Mouse (Mus musculus) forebrain, embryonic 13.5 days (tissue): ENCODE measurements around the gene Trdmt1. TPM values are rescaled to one million over a fixed set of nuclear protein-coding genes. Genes with fewer than 3 reads are reported as not detected.

Experiments
- ATAC-seq: fragments of 200-750 bp; cut with Nextera tagmentation; 2 replicates; pipeline ENCODE4 v1.8.0; 2017
- H3K27ac ChIP-seq: fragments of 300-500 bp; sonication (generic); 2 replicates; pipeline ENCODE4 v1.5.1; 2015; ENCODE audit warnings: inconsistent platforms, mild to moderate bottlenecking, moderate library complexity
- H3K27me3 ChIP-seq: fragments of 300-500 bp; sonication (generic); 2 replicates; pipeline ENCODE4 v1.6.1; 2015; ENCODE audit warnings: mild to moderate bottlenecking, inconsistent platforms
- H3K36me3 ChIP-seq: fragments of 300-500 bp; sonication (generic); 2 replicates; pipeline ENCODE4 v1.6.1; 2015; ENCODE audit warnings: mild to moderate bottlenecking, inconsistent platforms; ENCODE audit not compliant: poor library complexity, severe bottlenecking
- H3K4me1 ChIP-seq: fragments of 300-500 bp; sonication (generic); 2 replicates; pipeline ENCODE4 v1.6.1; 2015; ENCODE audit warnings: inconsistent platforms
- H3K4me2 ChIP-seq: fragments of 300-500 bp; sonication (generic); 2 replicates; pipeline ENCODE4 v1.6.1; 2015; ENCODE audit warnings: inconsistent platforms, mild to moderate bottlenecking, moderate library complexity
- H3K4me3 ChIP-seq: fragments of 300-500 bp; sonication (generic); 2 replicates; pipeline ENCODE4 v1.5.1; 2015; ENCODE audit warnings: mild to moderate bottlenecking, inconsistent platforms
- H3K9ac ChIP-seq: fragments of 300-500 bp; sonication (generic); 2 replicates; pipeline ENCODE4 v1.6.1; 2015; ENCODE audit warnings: mild to moderate bottlenecking, inconsistent platforms
- H3K9me3 ChIP-seq: fragments of 300-500 bp; sonication (generic); replicated peaks from 2 replicates; pipeline ENCODE4 v1.6.1; 2016; ENCODE audit warnings: inconsistent platforms
- WGBS: fragments of 180-500 bp; shearing (Covaris S2); methylation state at CpG from one replicate; pipeline ENCODE4 v1.1.7; 2015; 5-methylcytosine and 5-hydroxymethylcytosine counted together
- polyA plus RNA-seq: library from polyadenylated mRNA; unstranded; fragments of >200 nt; fragmentation: Nextera tagmentation; extraction: Ambion mirVana; gene quantifications from 2 replicates; pipeline ENCODE4 v1.2.1, GENCODE M21; 2015

The Trdmt1 gene
- polyA plus RNA-seq, 1 experiment from 2014 or later, result 9.7 TPM

GRCm38 (mm10) chr2:13573408-13574065, 29.1 kb upstream of the Trdmt1 start, which contains the start of gene Vim:
Vim (plus strand) TSS chr2:13573927.
- Histone ChIP-seq H3K36me3 (peaks cover 12% of the 10 kb centered on the region), H3K27ac (peak within 1 kb of the TSS; percentile 97), H3K4me2 (peak within 1 kb of the TSS; percentile 75), H3K4me3 (peak within 1 kb of the TSS; percentile 63), H3K9ac (peak within 1 kb of the TSS; percentile 95), H3K9me3 (no peaks in the 10 kb centered on the region), H3K4me1 (peaks cover 43% of the 10 kb centered on the region), H3K27me3 (no peaks in the 10 kb centered on the region)
- ATAC-seq, result peak; percentile 92
- WGBS, result under 1% methylated on average over 26 of the region's 26 CpGs

- H3K9ac ChIP-seq, result peak overlapping the region; percentile 95
- peak overlapping the region; percentile 97 for H3K27ac ChIP-seq
- ATAC-seq, result peak; percentile 13
- WGBS, result 1% methylated on average over 12 of the region's 12 CpGs
- H3K27me3 ChIP-seq, result no peaks in the 10 kb centered on the region
- peaks cover 37% of the 10 kb centered on the region for H3K4me1 ChIP-seq
- no peaks in the 10 kb centered on the region for H3K9me3 ChIP-seq
- peaks cover 6% of the 10 kb centered on the region for H3K36me3 ChIP-seq
- peak overlapping the region; percentile 75 for H3K4me2 ChIP-seq
- H3K4me3 ChIP-seq, result peak overlapping the region; percentile 63
Measured at GRCm38 (mm10) chr2:13572647-13573407, 28.4 kb upstream of the Trdmt1 start.

GRCm38 (mm10) chr2:13572101-13572553, 27.7 kb upstream of the Trdmt1 start:
- H3K4me3 ChIP-seq, result no peak overlapping the region
- H3K4me1 ChIP-seq, result peaks cover 33% of the 10 kb centered on the region
- H3K9ac ChIP-seq, result peak overlapping the region; percentile 54; the same call in 1 of the 2 replicates
- H3K4me2 ChIP-seq, result peak overlapping the region; percentile 75
- no peaks in the 10 kb centered on the region for H3K9me3 ChIP-seq
- 2% methylated on average over 4 of the region's 4 CpGs for WGBS
- peak overlapping the region; percentile 97 for H3K27ac ChIP-seq
- H3K27me3 ChIP-seq, result no peaks in the 10 kb centered on the region
- ATAC-seq, result no peak
- peaks cover 2% of the 10 kb centered on the region; the same call in 1 of the 2 replicates for H3K36me3 ChIP-seq

- no peak overlapping the region for H3K4me3 ChIP-seq
- 91% methylated on average over 2 of the region's 2 CpGs for WGBS
Measured at GRCm38 (mm10) chr2:13570122-13570521, 25.7 kb upstream of the Trdmt1 start.

GRCm38 (mm10) chr2:13560396-13560795, 15.9 kb upstream of the Trdmt1 start:
- no peak overlapping the region for H3K4me3 ChIP-seq
- H3K4me2 ChIP-seq, result no peak overlapping the region
- no peaks in the 10 kb centered on the region for H3K36me3 ChIP-seq
- ATAC-seq, result no peak
- H3K27ac ChIP-seq, result no peak overlapping the region
- H3K4me1 ChIP-seq, result no peaks in the 10 kb centered on the region
- no peaks in the 10 kb centered on the region for H3K27me3 ChIP-seq
- 95% methylated on average over 2 of the region's 2 CpGs for WGBS
- H3K9me3 ChIP-seq, result no peaks in the 10 kb centered on the region
- H3K9ac ChIP-seq, result no peak overlapping the region

More at GRCm38 (mm10) chr2:13570122-13570521, 25.7 kb upstream of the Trdmt1 start:
- Histone ChIP-seq H3K36me3 (no peaks in the 10 kb centered on the region), H3K4me2 (no peak overlapping the region), H3K9me3 (no peaks in the 10 kb centered on the region), H3K27ac (no peak overlapping the region), H3K9ac (no peak overlapping the region), H3K27me3 (no peaks in the 10 kb centered on the region), H3K4me1 (peaks cover 19% of the 10 kb centered on the region)
- ATAC-seq, result no peak

- H3K4me2 ChIP-seq, result no peak overlapping the region
- no peaks in the 10 kb centered on the region for H3K36me3 ChIP-seq
- H3K27me3 ChIP-seq, result no peaks in the 10 kb centered on the region
- ATAC-seq, result no peak
- no peak overlapping the region for H3K9ac ChIP-seq
- WGBS, result 83% methylated on average over 5 of the region's 5 CpGs
- no peaks in the 10 kb centered on the region for H3K9me3 ChIP-seq
- H3K4me3 ChIP-seq, result no peak overlapping the region
- no peak overlapping the region for H3K27ac ChIP-seq
- H3K4me1 ChIP-seq, result no peaks in the 10 kb centered on the region
Measured at GRCm38 (mm10) chr2:13559729-13560128, 15.3 kb upstream of the Trdmt1 start.

GRCm38 (mm10) chr2:13559303-13559702, 14.8 kb upstream of the Trdmt1 start:
- Histone ChIP-seq H3K36me3 (no peaks in the 10 kb centered on the region), H3K27me3 (no peaks in the 10 kb centered on the region), H3K4me3 (no peak overlapping the region), H3K4me2 (no peak overlapping the region), H3K9ac (no peak overlapping the region), H3K9me3 (no peaks in the 10 kb centered on the region), H3K27ac (no peak overlapping the region), H3K4me1 (no peaks in the 10 kb centered on the region)
- WGBS, result 92% methylated on average over 5 of the region's 5 CpGs
- ATAC-seq, result no peak

- ATAC-seq, result no peak
- Histone ChIP-seq H3K4me3 (no peak overlapping the region), H3K9me3 (no peaks in the 10 kb centered on the region), H3K27ac (no peak overlapping the region), H3K4me1 (no peaks in the 10 kb centered on the region), H3K27me3 (no peaks in the 10 kb centered on the region), H3K4me2 (no peak overlapping the region), H3K9ac (no peak overlapping the region), H3K36me3 (no peaks in the 10 kb centered on the region)
- WGBS, result 51% methylated on average over 5 of the region's 5 CpGs
Measured at GRCm38 (mm10) chr2:13558607-13559262, 14.3 kb upstream of the Trdmt1 start.

- no peak for ATAC-seq
- H3K9ac ChIP-seq, result no peak overlapping the region
- H3K27ac ChIP-seq, result no peak overlapping the region
- 86% methylated on average over 9 of the region's 9 CpGs for WGBS
- H3K4me2 ChIP-seq, result no peak overlapping the region
- no peaks in the 10 kb centered on the region for H3K27me3 ChIP-seq
- no peak overlapping the region for H3K4me3 ChIP-seq
- H3K4me1 ChIP-seq, result no peaks in the 10 kb centered on the region
- no peaks in the 10 kb centered on the region for H3K36me3 ChIP-seq
- no peaks in the 10 kb centered on the region for H3K9me3 ChIP-seq
Measured at GRCm38 (mm10) chr2:13557145-13558030, 12.9 kb upstream of the Trdmt1 start.

- ATAC-seq, result no peak
- H3K4me2 ChIP-seq, result no peak overlapping the region
- no peak overlapping the region for H3K4me3 ChIP-seq
- H3K9ac ChIP-seq, result no peak overlapping the region
- no peak overlapping the region for H3K27ac ChIP-seq
- no peaks in the 10 kb centered on the region for H3K27me3 ChIP-seq
- no peaks in the 10 kb centered on the region for H3K36me3 ChIP-seq
- H3K4me1 ChIP-seq, result no peaks in the 10 kb centered on the region
- no peaks in the 10 kb centered on the region for H3K9me3 ChIP-seq
Measured at GRCm38 (mm10) chr2:13556239-13556638, 11.8 kb upstream of the Trdmt1 start.

GRCm38 (mm10) chr2:13553966-13554365, 9.5 kb upstream of the Trdmt1 start:
- Histone ChIP-seq H3K4me2 (no peak overlapping the region), H3K36me3 (no peaks in the 10 kb centered on the region), H3K9ac (no peak overlapping the region), H3K27me3 (no peaks in the 10 kb centered on the region), H3K4me1 (no peaks in the 10 kb centered on the region), H3K27ac (no peak overlapping the region), H3K9me3 (no peaks in the 10 kb centered on the region), H3K4me3 (no peak overlapping the region)
- WGBS, result 56% methylated on average over 2 of the region's 2 CpGs
- no peak for ATAC-seq
